Mouse (Mus musculus) neural tube, embryonic 15.5 days (tissue): ENCODE data around the gene Hgd. TPM values are rescaled to one million over a fixed set of nuclear protein-coding genes. Genes with fewer than 3 reads are reported as not detected.

ENCODE experiments used
- ATAC-seq: fragments of 200-750 bp; cut with Nextera tagmentation; 2 replicates; pipeline ENCODE4 v1.8.0; 2017; ENCODE audit warnings: mild to moderate bottlenecking, moderate TSS enrichment, moderate library complexity; ENCODE audit not compliant: low FRiP score
- H3K27ac ChIP-seq: fragments of 300-500 bp; sonication (generic); replicated peaks from 2 replicates; pipeline ENCODE4 v1.5.1; 2015; ENCODE audit warnings: mild to moderate bottlenecking, inconsistent platforms
- H3K27me3 ChIP-seq: fragments of 300-500 bp; sonication (generic); replicated peaks from 2 replicates; pipeline ENCODE4 v1.6.1; 2015; ENCODE audit warnings: inconsistent platforms
- H3K36me3 ChIP-seq: fragments of 300-500 bp; sonication (generic); 2 replicates; pipeline ENCODE4 v1.6.1; 2015; ENCODE audit warnings: inconsistent platforms
- H3K4me1 ChIP-seq: fragments of 300-500 bp; sonication (generic); 2 replicates; pipeline ENCODE4 v1.6.1; 2015; ENCODE audit warnings: inconsistent platforms
- H3K4me2 ChIP-seq: fragments of 300-500 bp; sonication (generic); 2 replicates; pipeline ENCODE4 v1.6.1; 2015; ENCODE audit warnings: inconsistent platforms, mild to moderate bottlenecking, moderate library complexity
- H3K4me3 ChIP-seq: fragments of 300-500 bp; sonication (generic); replicated peaks from 2 replicates; pipeline ENCODE4 v1.5.1; 2015; ENCODE audit warnings: mild to moderate bottlenecking, inconsistent platforms
- H3K9ac ChIP-seq: fragments of 300-500 bp; sonication (generic); replicated peaks from 2 replicates; pipeline ENCODE4 v1.6.1; 2015; ENCODE audit warnings: mild to moderate bottlenecking, inconsistent platforms
- H3K9me3 ChIP-seq: fragments of 300-500 bp; sonication (generic); replicated peaks from 2 replicates; pipeline ENCODE4 v1.6.1; 2016; ENCODE audit warnings: inconsistent platforms
- WGBS: fragments of 180-500 bp; shearing (Covaris S2); methylation state at CpG from one replicate; pipeline ENCODE4 v1.1.7; 2015; ENCODE audit warnings: mixed read lengths; 5-methylcytosine and 5-hydroxymethylcytosine counted together
- polyA plus RNA-seq: library from polyadenylated mRNA; unstranded; fragments of >200 nt; fragmentation: Nextera tagmentation; extraction: Ambion mirVana; gene quantifications from 2 replicates; pipeline ENCODE4 v1.2.1, GENCODE M21; 2015

Gene Hgd
- polyA plus RNA-seq, 1 experiment from 2014 or later: 0.23 TPM

- H3K9ac ChIP-seq: no peak overlapping the region
- H3K27ac ChIP-seq: no peak overlapping the region
- ATAC-seq: no peak
- no peaks in the 10 kb centered on the region for H3K9me3 ChIP-seq
- peaks cover 21% of the 10 kb centered on the region for H3K4me1 ChIP-seq
- 84% methylated on average over 8 of the region's 8 CpGs for WGBS
- no peak overlapping the region for H3K4me3 ChIP-seq
- no peak overlapping the region for H3K4me2 ChIP-seq
- no peaks in the 10 kb centered on the region for H3K27me3 ChIP-seq
- H3K36me3 ChIP-seq: no peaks in the 10 kb centered on the region
Measured at GRCm38 (mm10) chr16:37677586-37677985, 97.6 kb downstream of the Hgd start.

GRCm38 (mm10) chr16:37680216-37680615, 100.3 kb downstream of the Hgd start:
- no peaks in the 10 kb centered on the region for H3K36me3 ChIP-seq
- H3K4me3 ChIP-seq: no peak overlapping the region
- ATAC-seq: no peak
- no peaks in the 10 kb centered on the region for H3K27me3 ChIP-seq
- H3K9ac ChIP-seq: no peak overlapping the region; the same call in 1 of the 2 replicates
- peaks cover 41% of the 10 kb centered on the region for H3K4me1 ChIP-seq
- no peak overlapping the region for H3K4me2 ChIP-seq
- 82% methylated on average over 2 of the region's 2 CpGs for WGBS
- no peaks in the 10 kb centered on the region for H3K9me3 ChIP-seq
- H3K27ac ChIP-seq: no peak overlapping the region

- ATAC-seq: no peak
- no peaks in the 10 kb centered on the region for H3K9me3 ChIP-seq
- H3K4me2 ChIP-seq: no peak overlapping the region
- H3K4me3 ChIP-seq: no peak overlapping the region
- no peaks in the 10 kb centered on the region for H3K36me3 ChIP-seq
- H3K27ac ChIP-seq: no peak overlapping the region
- no peaks in the 10 kb centered on the region for H3K27me3 ChIP-seq
- WGBS: 68% methylated on average over 8 of the region's 8 CpGs
- H3K9ac ChIP-seq: no peak overlapping the region
- peaks cover 45% of the 10 kb centered on the region for H3K4me1 ChIP-seq
Measured at GRCm38 (mm10) chr16:37680831-37681230, 100.9 kb downstream of the Hgd start.

Other genes with a start within 250 kb of the Hgd start
- 15.5 and 17.7 TPM in 2 replicates for gene Stxbp5l, start 195.2 kb upstream of the Hgd start, polyA plus RNA-seq
- 21.8 and 25.0 TPM in 2 replicates for gene Gtf2e1, start 40.4 kb upstream of the Hgd start, polyA plus RNA-seq
- 16.3 and 16.5 TPM in 2 replicates for gene Rabl3, start 40.3 kb upstream of the Hgd start, polyA plus RNA-seq
- gene Ndufb4, start 74.3 kb downstream of the Hgd start, polyA plus RNA-seq: 60.2 and 69.7 TPM in 2 replicates
- 123 and 145 TPM in 2 replicates for gene Fstl1, start 196.7 kb downstream of the Hgd start, polyA plus RNA-seq